Mouse (Mus musculus) bone marrow macrophage, adult 2 months (primary cell): Measurements from ENCODE around the gene Crtam.

ENCODE experiments used
- CTCF ChIP-seq: IDR thresholded peaks from 2 replicates; pipeline ENCODE4 v1.5.1; 2012; ENCODE audit warnings: low read depth, mild to moderate bottlenecking, low read length, moderate library complexity
- POLR2A ChIP-seq: IDR thresholded peaks from 2 replicates; pipeline ENCODE4 v1.6.1; 2012; ENCODE audit warnings: mild to moderate bottlenecking, low read depth, low read length, borderline replicate concordance

GRCm38 (mm10) chr9:41004415-41004814 lies at the start of gene Crtam:
- TF ChIP-seq CTCF (no peak), POLR2A (no peak)
